Mouse (Mus musculus) embryonic facial prominence, embryonic 14.5 days (tissue): Measurements from ENCODE around the gene Tmem138. TPM values are rescaled to one million over a fixed set of nuclear protein-coding genes. Genes with fewer than 3 reads are reported as not detected.

Source experiments
- ATAC-seq: fragments of 200-750 bp; cut with Nextera tagmentation; 2 replicates; pipeline ENCODE4 v1.8.0; 2017; ENCODE audit warnings: low read depth, moderate number of reproducible peaks, moderate TSS enrichment
- DNase-seq: peaks from one replicate; pipeline ENCODE4 v3.0.0-alpha.2; 2015; ENCODE audit warnings: low spot score
- H3K27ac ChIP-seq: fragments of 300-500 bp; sonication (generic); replicated peaks from 2 replicates; pipeline ENCODE4 v1.5.1; 2014; ENCODE audit warnings: low read depth, mild to moderate bottlenecking, low read length, moderate library complexity
- H3K27me3 ChIP-seq: fragments of 300-500 bp; sonication (generic); replicated peaks from 2 replicates; pipeline ENCODE4 v1.6.1; 2014; ENCODE audit warnings: low read length; ENCODE audit not compliant: control insufficient read depth, insufficient read depth
- H3K36me3 ChIP-seq: fragments of 300-500 bp; sonication (generic); 2 replicates; pipeline ENCODE4 v1.6.1; 2014; ENCODE audit warnings: low read length, mixed read lengths; ENCODE audit not compliant: control insufficient read depth, insufficient read depth
- H3K4me1 ChIP-seq: fragments of 300-500 bp; sonication (generic); 2 replicates; pipeline ENCODE4 v1.6.1; 2014; ENCODE audit warnings: antibody characterized with exemption, low read length; ENCODE audit not compliant: control insufficient read depth, insufficient read depth
- H3K4me2 ChIP-seq: fragments of 300-500 bp; sonication (generic); 2 replicates; pipeline ENCODE4 v1.6.1; 2014; ENCODE audit warnings: low read depth, mild to moderate bottlenecking, low read length, moderate library complexity, mixed read lengths
- H3K4me3 ChIP-seq: fragments of 300-500 bp; sonication (generic); 2 replicates; pipeline ENCODE4 v1.5.1; 2014; ENCODE audit warnings: low read depth, mild to moderate bottlenecking, low read length
- H3K9ac ChIP-seq: fragments of 300-500 bp; sonication (generic); 2 replicates; pipeline ENCODE4 v1.6.1; 2014; ENCODE audit warnings: low read depth, mild to moderate bottlenecking, low read length, moderate library complexity, mixed read lengths
- H3K9me3 ChIP-seq: fragments of 300-500 bp; sonication (generic); 2 replicates; pipeline ENCODE4 v1.6.1; 2016; ENCODE audit warnings: low read length; ENCODE audit not compliant: control insufficient read depth
- WGBS: fragments of 180-500 bp; shearing (Covaris S2); extraction: QIAGEN DNeasy Blood & Tissue Kit; methylation state at CpG from one replicate; pipeline ENCODE4 v1.1.7; 2014; 5-methylcytosine and 5-hydroxymethylcytosine counted together
- polyA plus RNA-seq: library from polyadenylated mRNA; unstranded; fragments of >200 nt; fragmentation: Nextera tagmentation; extraction: Ambion mirVana; gene quantifications from 2 replicates; pipeline ENCODE4 v1.2.1, GENCODE M21; 2014

Tmem138 gene
- polyA plus RNA-seq, 1 experiment from 2014 or later, result 30.8 TPM

- DNase-seq (no peak), ATAC-seq (no peak)
- no peaks in the 10 kb centered on the region for H3K9me3 ChIP-seq
- H3K27me3 ChIP-seq, result no peaks in the 10 kb centered on the region
- WGBS, result 81% methylated on average over 7 of the region's 7 CpGs
- H3K4me3 ChIP-seq, result no peak overlapping the region
- H3K36me3 ChIP-seq, result 0 out of 2 replicates have a peak, but pooled peaks cover 6% of the 10 kb centered on the region
- no peak overlapping the region for H3K9ac ChIP-seq
- H3K4me2 ChIP-seq, result no peak overlapping the region
- H3K4me1 ChIP-seq, result peaks cover 4% of the 10 kb centered on the region
- no peak overlapping the region for H3K27ac ChIP-seq
Measured at GRCm38 (mm10) chr19:10583550-10584146, 6.5 kb upstream of the Tmem138 start.

- no peak for ATAC-seq
- Histone ChIP-seq H3K27me3 (no peaks in the 10 kb centered on the region), H3K4me3 (no peak overlapping the region), H3K36me3 (0 out of 2 replicates have a peak, but pooled peaks cover 6% of the 10 kb centered on the region), H3K4me2 (no peak overlapping the region), H3K27ac (no peak overlapping the region), H3K9ac (no peak overlapping the region), H3K4me1 (peaks cover 11% of the 10 kb centered on the region; the same call in 1 of the 2 replicates), H3K9me3 (no peaks in the 10 kb centered on the region)
- 80% methylated on average over 6 of the region's 6 CpGs for WGBS
- DNase-seq, result no peak
Measured at GRCm38 (mm10) chr19:10581984-10582383, 4.8 kb upstream of the Tmem138 start.

- no peak for ATAC-seq
- WGBS, result 74% methylated on average over 3 of the region's 3 CpGs
- no peak for DNase-seq
- Histone ChIP-seq H3K36me3 (0 out of 2 replicates have a peak, but pooled peaks cover 3% of the 10 kb centered on the region), H3K9me3 (no peaks in the 10 kb centered on the region), H3K27me3 (no peaks in the 10 kb centered on the region), H3K9ac (no peak overlapping the region), H3K4me2 (no peak overlapping the region), H3K4me1 (peaks cover 18% of the 10 kb centered on the region), H3K27ac (no peak overlapping the region), H3K4me3 (no peak overlapping the region)
Measured at GRCm38 (mm10) chr19:10580761-10581160, 3.6 kb upstream of the Tmem138 start.

GRCm38 (mm10) chr19:10580102-10580501 is 2.9 kb upstream of the Tmem138 start:
- no peak overlapping the region for H3K4me2 ChIP-seq
- H3K36me3 ChIP-seq, result peaks cover 5% of the 10 kb centered on the region; the same call in 1 of the 2 replicates
- no peak for DNase-seq
- no peaks in the 10 kb centered on the region for H3K9me3 ChIP-seq
- H3K4me3 ChIP-seq, result no peak overlapping the region
- ATAC-seq, result no peak
- no peak overlapping the region for H3K27ac ChIP-seq
- H3K9ac ChIP-seq, result no peak overlapping the region
- 74% methylated on average over 3 of the region's 3 CpGs for WGBS
- H3K4me1 ChIP-seq, result peaks cover 20% of the 10 kb centered on the region
- H3K27me3 ChIP-seq, result no peaks in the 10 kb centered on the region

- Histone ChIP-seq H3K9me3 (no peaks in the 10 kb centered on the region), H3K9ac (no peak overlapping the region), H3K4me2 (no peak overlapping the region), H3K4me1 (no peaks in the 10 kb centered on the region), H3K27ac (no peak overlapping the region), H3K36me3 (peaks cover 47% of the 10 kb centered on the region), H3K27me3 (no peaks in the 10 kb centered on the region), H3K4me3 (no peak overlapping the region)
- ATAC-seq (no peak), DNase-seq (no peak)
- 95% methylated on average over 6 of the region's 6 CpGs for WGBS
Measured at GRCm38 (mm10) chr19:10569627-10570026, 7.5 kb downstream of the Tmem138 start.

GRCm38 (mm10) chr19:10565217-10565616 is 11.9 kb downstream of the Tmem138 start:
- Histone ChIP-seq H3K9ac (no peak overlapping the region), H3K9me3 (no peaks in the 10 kb centered on the region), H3K27ac (no peak overlapping the region), H3K36me3 (peaks cover 9% of the 10 kb centered on the region), H3K4me3 (no peak overlapping the region), H3K27me3 (no peaks in the 10 kb centered on the region), H3K4me2 (no peak overlapping the region), H3K4me1 (no peaks in the 10 kb centered on the region)
- no peak for DNase-seq
- ATAC-seq, result no peak
- WGBS, result 84% methylated on average over 4 of the region's 4 CpGs

GRCm38 (mm10) chr19:10564278-10564677 is 12.9 kb downstream of the Tmem138 start:
- Histone ChIP-seq H3K9me3 (no peaks in the 10 kb centered on the region), H3K27me3 (no peaks in the 10 kb centered on the region), H3K4me1 (no peaks in the 10 kb centered on the region), H3K4me2 (no peak overlapping the region), H3K27ac (no peak overlapping the region), H3K9ac (no peak overlapping the region), H3K4me3 (no peak overlapping the region), H3K36me3 (no peaks in the 10 kb centered on the region)
- WGBS, result 85% methylated on average over 6 of the region's 6 CpGs
- ATAC-seq, result no peak
- no peak for DNase-seq

- Histone ChIP-seq H3K4me1 (no peaks in the 10 kb centered on the region), H3K4me3 (no peak overlapping the region), H3K36me3 (no peaks in the 10 kb centered on the region), H3K27me3 (no peaks in the 10 kb centered on the region), H3K27ac (no peak overlapping the region; the same call in 1 of the 2 replicates), H3K4me2 (no peak overlapping the region), H3K9ac (no peak overlapping the region), H3K9me3 (no peaks in the 10 kb centered on the region)
- 30% methylated on average over 5 of the region's 5 CpGs for WGBS
- DNase-seq, result no peak
- no peak for ATAC-seq
Measured at GRCm38 (mm10) chr19:10562351-10562750, 14.8 kb downstream of the Tmem138 start.
